Mouse (Mus musculus) liver, embryonic 16.5 days (tissue): ENCODE results near the gene 1700024P04Rik. TPM values are rescaled to one million over a fixed set of nuclear protein-coding genes. Genes with fewer than 3 reads are reported as not detected.

Source experiments
- ATAC-seq: fragments of 200-750 bp; cut with Nextera tagmentation; 2 replicates; pipeline ENCODE4 v1.8.0; 2017; ENCODE audit warnings: low read depth, mild to moderate bottlenecking, moderate number of reproducible peaks, moderate library complexity
- H3K27ac ChIP-seq: fragments of 300-500 bp; sonication (generic); 2 replicates; pipeline ENCODE4 v1.5.1; 2014; ENCODE audit warnings: mild to moderate bottlenecking, low read length
- H3K27me3 ChIP-seq: fragments of 300-500 bp; sonication (generic); 2 replicates; pipeline ENCODE4 v1.6.1; 2014; ENCODE audit warnings: low read depth, low read length, mixed read lengths; ENCODE audit not compliant: control insufficient read depth, insufficient read depth
- H3K36me3 ChIP-seq: fragments of 300-500 bp; sonication (generic); 2 replicates; pipeline ENCODE4 v1.6.1; 2014; ENCODE audit warnings: mild to moderate bottlenecking; ENCODE audit not compliant: control insufficient read depth, insufficient read depth
- H3K4me1 ChIP-seq: fragments of 300-500 bp; sonication (generic); 2 replicates; pipeline ENCODE4 v1.6.1; 2014; ENCODE audit warnings: low read depth, low read length, mixed read lengths; ENCODE audit not compliant: control insufficient read depth
- H3K4me2 ChIP-seq: fragments of 300-500 bp; sonication (generic); 2 replicates; pipeline ENCODE4 v1.6.1; 2014; ENCODE audit warnings: low read depth, low read length, mixed read lengths
- H3K4me3 ChIP-seq: fragments of 300-500 bp; sonication (generic); 2 replicates; pipeline ENCODE4 v1.5.1; 2014; ENCODE audit warnings: low read depth, mild to moderate bottlenecking, low read length
- H3K9ac ChIP-seq: fragments of 300-500 bp; sonication (generic); 2 replicates; pipeline ENCODE4 v1.6.1; 2014; ENCODE audit warnings: low read depth, low read length
- H3K9me3 ChIP-seq: fragments of 300-500 bp; sonication (generic); replicated peaks from 2 replicates; pipeline ENCODE4 v1.6.1; 2016; ENCODE audit warnings: low read length; ENCODE audit not compliant: control insufficient read depth
- WGBS: fragments of 180-500 bp; shearing (Covaris S2); extraction: QIAGEN DNeasy Blood & Tissue Kit; methylation state at CpG from one replicate; pipeline ENCODE4 v1.1.7; 2014; ENCODE audit not compliant: insufficient replicate concordance; 5-methylcytosine and 5-hydroxymethylcytosine counted together
- polyA plus RNA-seq: library from polyadenylated mRNA; unstranded; fragments of >200 nt; fragmentation: Nextera tagmentation; extraction: Ambion mirVana; gene quantifications from 2 replicates; pipeline ENCODE4 v1.2.1, GENCODE M21; 2015

The 1700024P04Rik gene
- polyA plus RNA-seq, 1 experiment from 2014 or later, result not detected

GRCm38 (mm10) chr13:98971641-98972040 is 12.7 kb downstream of the 1700024P04Rik start:
- 73% methylated on average over 5 of the region's 5 CpGs for WGBS
- H3K9me3 ChIP-seq, result no peaks in the 10 kb centered on the region
- H3K27ac ChIP-seq, result no peak overlapping the region
- no peak for ATAC-seq
- H3K4me1 ChIP-seq, result peaks cover 3% of the 10 kb centered on the region; the same call in 1 of the 2 replicates
- H3K4me2 ChIP-seq, result no peak overlapping the region
- no peaks in the 10 kb centered on the region for H3K36me3 ChIP-seq
- no peak overlapping the region for H3K4me3 ChIP-seq
- H3K27me3 ChIP-seq, result no peaks in the 10 kb centered on the region
- no peak overlapping the region for H3K9ac ChIP-seq

DNA sequence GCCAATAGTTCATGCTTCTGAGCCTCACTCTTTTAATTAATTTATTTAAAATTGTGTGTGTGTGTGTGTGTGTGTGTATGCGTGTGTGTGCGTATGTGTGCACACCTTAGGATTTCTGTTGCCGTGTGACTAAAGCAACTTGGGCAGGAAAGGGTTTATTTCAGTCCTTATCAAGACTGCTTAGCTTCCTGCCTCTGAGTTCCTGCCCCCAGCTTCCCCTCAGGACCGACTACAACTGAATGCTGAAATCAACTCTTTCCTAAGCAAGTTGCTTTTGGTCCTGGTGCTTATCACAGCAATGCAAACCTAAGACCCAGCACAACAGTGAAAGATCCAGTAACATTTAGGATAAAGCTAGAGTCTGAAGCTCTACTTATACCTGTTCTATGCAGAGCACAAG is 15.8 kb downstream of the 1700024P04Rik start:
- Histone ChIP-seq H3K27me3 (no peaks in the 10 kb centered on the region), H3K4me1 (peaks cover 3% of the 10 kb centered on the region; the same call in 1 of the 2 replicates), H3K4me2 (no peak overlapping the region), H3K9me3 (no peaks in the 10 kb centered on the region), H3K4me3 (no peak overlapping the region), H3K36me3 (no peaks in the 10 kb centered on the region), H3K27ac (no peak overlapping the region), H3K9ac (no peak overlapping the region)
- no peak for ATAC-seq
- 16% methylated on average over 4 of the region's 4 CpGs for WGBS

- Histone ChIP-seq H3K4me3 (no peak overlapping the region), H3K27me3 (no peaks in the 10 kb centered on the region), H3K9me3 (no peaks in the 10 kb centered on the region), H3K36me3 (no peaks in the 10 kb centered on the region), H3K4me1 (peaks cover 3% of the 10 kb centered on the region; the same call in 1 of the 2 replicates), H3K9ac (no peak overlapping the region), H3K27ac (no peak overlapping the region), H3K4me2 (no peak overlapping the region)
- 42% methylated on average over 6 of the region's 6 CpGs for WGBS
- no peak for ATAC-seq
These were observed 16.4 kb downstream of the 1700024P04Rik start for GRCm38 (mm10) chr13:98967942-98968341.

GRCm38 (mm10) chr13:98966583-98966982 is 17.8 kb downstream of the 1700024P04Rik start:
- no peak for ATAC-seq
- Histone ChIP-seq H3K27me3 (no peaks in the 10 kb centered on the region), H3K4me2 (no peak overlapping the region), H3K36me3 (no peaks in the 10 kb centered on the region), H3K27ac (no peak overlapping the region), H3K9ac (no peak overlapping the region), H3K9me3 (no peaks in the 10 kb centered on the region), H3K4me3 (no peak overlapping the region), H3K4me1 (peaks cover 3% of the 10 kb centered on the region; the same call in 1 of the 2 replicates)
- 68% methylated on average over 5 of the region's 5 CpGs for WGBS

DNA sequence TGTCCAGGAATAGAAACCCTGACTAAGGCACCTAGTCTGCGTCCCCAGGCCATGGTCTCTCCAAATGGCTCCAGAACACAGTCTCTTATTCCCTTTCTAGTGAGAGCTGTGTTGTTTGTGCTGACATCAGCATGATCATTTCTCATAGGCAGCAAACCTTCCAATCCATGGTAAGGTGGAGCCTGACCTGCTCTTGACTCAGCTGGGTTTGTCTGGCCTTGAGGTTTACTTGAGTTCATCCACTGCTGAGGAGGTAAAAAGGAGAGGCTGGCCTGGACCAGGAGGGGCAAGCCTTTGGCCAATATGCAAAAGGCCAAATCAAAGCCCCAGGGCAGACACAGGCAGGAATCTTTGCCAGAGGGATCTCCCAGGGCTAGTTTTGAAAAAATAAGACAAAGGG is 20.8 kb downstream of the 1700024P04Rik start:
- H3K4me2 ChIP-seq, result no peak overlapping the region
- no peak overlapping the region for H3K4me3 ChIP-seq
- H3K9ac ChIP-seq, result no peak overlapping the region
- ATAC-seq, result no peak
- peaks cover 3% of the 10 kb centered on the region; the same call in 1 of the 2 replicates for H3K4me1 ChIP-seq
- WGBS, result 71% methylated on average over 1 of the region's 1 CpGs
- no peaks in the 10 kb centered on the region for H3K36me3 ChIP-seq
- H3K27me3 ChIP-seq, result no peaks in the 10 kb centered on the region
- no peaks in the 10 kb centered on the region for H3K9me3 ChIP-seq
- H3K27ac ChIP-seq, result no peak overlapping the region

- Histone ChIP-seq H3K4me3 (no peak overlapping the region), H3K36me3 (no peaks in the 10 kb centered on the region), H3K4me2 (no peak overlapping the region), H3K27ac (no peak overlapping the region), H3K9me3 (no peaks in the 10 kb centered on the region), H3K27me3 (no peaks in the 10 kb centered on the region), H3K4me1 (0 out of 2 replicates have a peak, but pooled peaks cover 2% of the 10 kb centered on the region), H3K9ac (no peak overlapping the region)
- no peak for ATAC-seq
- WGBS, result 48% methylated on average over 2 of the region's 2 CpGs
These were observed 26.2 kb downstream of the 1700024P04Rik start for GRCm38 (mm10) chr13:98958177-98958576.

GRCm38 (mm10) chr13:98956209-98956608 is 28.2 kb downstream of the 1700024P04Rik start:
- H3K4me3 ChIP-seq, result no peak overlapping the region
- no peaks in the 10 kb centered on the region for H3K27me3 ChIP-seq
- H3K4me1 ChIP-seq, result 0 out of 2 replicates have a peak, but pooled peaks cover 2% of the 10 kb centered on the region
- H3K9me3 ChIP-seq, result no peaks in the 10 kb centered on the region
- H3K27ac ChIP-seq, result no peak overlapping the region; the same call in 1 of the 2 replicates
- no peak for ATAC-seq
- H3K36me3 ChIP-seq, result no peaks in the 10 kb centered on the region
- no peak overlapping the region for H3K4me2 ChIP-seq
- 39% methylated on average over 2 of the region's 2 CpGs for WGBS
- no peak overlapping the region for H3K9ac ChIP-seq

GRCm38 (mm10) chr13:98955676-98956075 is 28.7 kb downstream of the 1700024P04Rik start:
- Histone ChIP-seq H3K9ac (no peak overlapping the region), H3K27ac (peak overlapping the region; percentile 41; the same call in 1 of the 2 replicates), H3K4me2 (peak overlapping the region; percentile 18; the same call in 1 of the 2 replicates), H3K36me3 (no peaks in the 10 kb centered on the region), H3K4me1 (0 out of 2 replicates have a peak, but pooled peaks cover 2% of the 10 kb centered on the region), H3K27me3 (no peaks in the 10 kb centered on the region), H3K9me3 (no peaks in the 10 kb centered on the region), H3K4me3 (no peak overlapping the region)
- WGBS, result 56% methylated on average over 6 of the region's 6 CpGs
- ATAC-seq, result peak; percentile 89

DNA sequence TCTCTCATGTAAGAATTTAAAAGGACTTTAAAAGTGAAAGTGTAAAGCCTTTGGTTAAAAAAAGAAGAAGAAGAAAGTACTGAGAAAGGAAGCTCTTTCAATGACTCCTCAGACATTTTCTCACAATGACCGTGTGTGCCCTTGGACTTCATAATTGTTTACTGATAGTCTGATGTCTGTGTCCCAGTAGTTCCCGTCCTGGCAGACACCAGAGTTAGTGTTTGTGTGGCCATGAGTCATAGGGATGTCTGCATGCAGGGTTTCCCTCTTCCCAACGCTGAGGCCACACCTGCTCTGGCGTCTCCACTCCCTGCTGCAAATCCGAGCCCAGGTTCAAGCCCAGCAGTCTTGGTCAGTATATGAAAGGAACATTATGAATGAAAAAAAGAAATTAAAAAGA is 29.1 kb downstream of the 1700024P04Rik start:
- WGBS, result 37% methylated on average over 5 of the region's 5 CpGs
- peak overlapping the region; percentile 18; the same call in 1 of the 2 replicates for H3K4me2 ChIP-seq
- no peaks in the 10 kb centered on the region for H3K27me3 ChIP-seq
- peak; percentile 73 for ATAC-seq
- H3K4me1 ChIP-seq, result 0 out of 2 replicates have a peak, but pooled peaks cover 2% of the 10 kb centered on the region
- H3K27ac ChIP-seq, result peak overlapping the region; percentile 41; the same call in 1 of the 2 replicates
- no peaks in the 10 kb centered on the region for H3K9me3 ChIP-seq
- H3K9ac ChIP-seq, result no peak overlapping the region
- H3K36me3 ChIP-seq, result no peaks in the 10 kb centered on the region
- H3K4me3 ChIP-seq, result no peak overlapping the region
